Mouse (Mus musculus): ENCODE measurements around the gene Pbx1.
A peak's percentile ranks its signal among the peaks of the same experiment; 100 is the strongest.

GRCm38 (mm10) chr1:168307275-168308182 lies 124.5 kb downstream of the Pbx1 start:
- peak; percentile 100 for TF ChIP-seq TCF12 (IDR thresholded peaks at IDR 0.05; ENCODE audit: low read depth, low read length)
- no peak for TF ChIP-seq CTCF (IDR thresholded peaks at IDR 0.05 in 2 of 3, conservative IDR thresholded peaks at IDR 0.05 in 1 of 3; ENCODE audit: control insufficient read depth in 1 of 3, insufficient read depth in 1 of 3, low read depth in 2 of 3, low read length in 3 of 3, poor library complexity in 1 of 3, severe bottlenecking in 1 of 3)
- TF ChIP-seq CHD2 (IDR thresholded peaks at IDR 0.05; ENCODE audit: low read length) = peak; percentile 51
- peak; percentile 51 for TF ChIP-seq ZNF384 (IDR thresholded peaks at IDR 0.05; ENCODE audit: low read depth, low read length)
- 0 out of 2 replicates have a peak, but pooled peaks have one; percentile 34 for TF ChIP-seq NELFE (IDR thresholded peaks at IDR 0.05; ENCODE audit: low read depth, low read length)
- TF ChIP-seq E2F4 (IDR thresholded peaks at IDR 0.05; ENCODE audit: borderline replicate concordance, low read depth, low read length) = peak; percentile 61; the same call in 1 of the 2 replicates
- TF ChIP-seq MAFK (IDR thresholded peaks at IDR 0.05; ENCODE audit: borderline replicate concordance, low read depth, low read length) = peak; percentile 90
- peak; percentile 96 for TF ChIP-seq ETS1 (IDR thresholded peaks at IDR 0.05; ENCODE audit: low read depth, low read length)
- TF ChIP-seq UBTF (IDR thresholded peaks at IDR 0.05; ENCODE audit: borderline replicate concordance, insufficient read depth, low read depth, low read length) = no peak
- peak; percentile 96 to 100 for TF ChIP-seq EP300 (IDR thresholded peaks at IDR 0.05; ENCODE audit: low read depth in 1 of 2, low read length in 2 of 2)

All from MEL (cell line).